Mouse (Mus musculus): Measurements from ENCODE around the gene Gm6370.
"Not testable (repeated sequence)": the region's sequence is repeated elsewhere in the genome, so short reads cannot be mapped to it uniquely, and the experiment has no call there.

DNA sequence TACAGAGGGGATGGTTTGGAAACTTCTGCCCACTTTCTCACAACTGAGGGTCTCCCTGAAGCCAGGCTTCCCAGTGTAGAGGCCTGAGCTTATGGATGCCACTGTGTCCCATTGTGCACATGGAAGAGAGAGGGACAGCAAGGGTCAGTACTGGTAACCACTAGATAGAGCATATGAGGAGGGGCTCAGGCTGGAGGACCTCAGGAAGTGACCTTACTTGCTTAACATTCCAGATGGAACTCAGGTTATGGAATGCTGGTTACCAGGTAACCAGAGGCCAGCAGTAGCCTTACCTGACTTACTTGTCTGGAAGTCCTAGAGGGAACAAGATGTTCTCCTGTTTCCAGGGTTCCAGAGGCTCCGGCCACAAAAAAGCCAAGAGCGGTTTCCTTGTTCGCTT, 9.5 kb upstream of the Gm6370 start, which contains the start of gene Gm6408:
- not testable (repeated sequence) for TF ChIP-seq ZMIZ1 (IDR thresholded peaks at IDR 0.05; ENCODE audit: low read depth, low read length); GATA1 (IDR thresholded peaks at IDR 0.05; ENCODE audit: low read depth, low read length); RAD21 (IDR thresholded peaks at IDR 0.05; ENCODE audit: low read depth, low read length); CTCF (IDR thresholded peaks at IDR 0.05 in 2 of 3, conservative IDR thresholded peaks at IDR 0.05 in 1 of 3; ENCODE audit: control insufficient read depth in 1 of 3, insufficient read depth in 1 of 3, low read depth in 2 of 3, low read length in 3 of 3, poor library complexity in 1 of 3, severe bottlenecking in 1 of 3); MAX (IDR thresholded peaks at IDR 0.05; ENCODE audit: low read length); TCF12 (IDR thresholded peaks at IDR 0.05; ENCODE audit: low read depth, low read length); POLR2A (IDR thresholded peaks at IDR 0.05; ENCODE audit: control insufficient read depth in 1 of 2, insufficient read depth in 1 of 2, low read depth in 1 of 2, low read length in 2 of 2, poor library complexity in 1 of 2); MAZ (IDR thresholded peaks at IDR 0.05; ENCODE audit: low read depth, low read length); TAL1 (IDR thresholded peaks at IDR 0.05; ENCODE audit: low read length); SIN3A (IDR thresholded peaks at IDR 0.05; ENCODE audit: low read length)

Measured in MEL (cell line).